Mouse (Mus musculus): ENCODE measurements around the gene Abcg1.

Abcg1 gene

GRCm38 (mm10) chr17:31079078-31079840, 21.8 kb downstream of the Abcg1 start:
- DNase-seq (ENCODE audit: low spot score), result no peak

- no peak for DNase-seq (ENCODE audit: low spot score)
Measured at GRCm38 (mm10) chr17:31082296-31083078, 25.0 kb downstream of the Abcg1 start.

GRCm38 (mm10) chr17:31085519-31085918, 28.0 kb downstream of the Abcg1 start:
- no peak for DNase-seq (ENCODE audit: low spot score)

- DNase-seq (ENCODE audit: low spot score), result no peak
Measured at GRCm38 (mm10) chr17:31086196-31086595, 28.7 kb downstream of the Abcg1 start.

GRCm38 (mm10) chr17:31088711-31089110, 31.2 kb downstream of the Abcg1 start:
- DNase-seq (ENCODE audit: low spot score), result no peak

- no peak for DNase-seq (ENCODE audit: low spot score)
Measured at GRCm38 (mm10) chr17:31089848-31090247, 32.4 kb downstream of the Abcg1 start.

- DNase-seq (ENCODE audit: low spot score), result no peak
Measured at GRCm38 (mm10) chr17:31091023-31091735, 33.7 kb downstream of the Abcg1 start.

GRCm38 (mm10) chr17:31094781-31095180, 37.3 kb downstream of the Abcg1 start:
- no peak for DNase-seq (ENCODE audit: low spot score)

GRCm38 (mm10) chr17:31095570-31095969, 38.1 kb downstream of the Abcg1 start:
- DNase-seq (ENCODE audit: low spot score), result no peak

- DNase-seq (ENCODE audit: low spot score), result no peak
Measured at GRCm38 (mm10) chr17:31096893-31097292, 39.4 kb downstream of the Abcg1 start.

- DNase-seq (ENCODE audit: low spot score), result no peak
Measured at GRCm38 (mm10) chr17:31098788-31099187, 41.3 kb downstream of the Abcg1 start.

- no peak for DNase-seq (ENCODE audit: low spot score)
Measured at GRCm38 (mm10) chr17:31103007-31103570, 45.6 kb downstream of the Abcg1 start.

- no peak for DNase-seq (ENCODE audit: low spot score)
Measured at GRCm38 (mm10) chr17:31103823-31104222, 46.3 kb downstream of the Abcg1 start.

- DNase-seq (ENCODE audit: low spot score), result no peak
Measured at GRCm38 (mm10) chr17:31108388-31108787, 50.9 kb downstream of the Abcg1 start.

GRCm38 (mm10) chr17:31113191-31113856, 55.8 kb downstream of the Abcg1 start:
- no peak for DNase-seq (ENCODE audit: low spot score)

GRCm38 (mm10) chr17:31116063-31116462, 58.6 kb downstream of the Abcg1 start:
- DNase-seq (ENCODE audit: low spot score), result no peak

GRCm38 (mm10) chr17:31117946-31118345, 60.5 kb downstream of the Abcg1 start:
- DNase-seq (ENCODE audit: low spot score), result no peak

- peak; percentile 13 for DNase-seq (ENCODE audit: low spot score)
Measured at GRCm38 (mm10) chr17:31119429-31119828, 62.0 kb downstream of the Abcg1 start.

GRCm38 (mm10) chr17:31121975-31122374, 64.5 kb downstream of the Abcg1 start:
- DNase-seq (ENCODE audit: low spot score), result no peak

- DNase-seq (ENCODE audit: low spot score), result no peak
Measured at GRCm38 (mm10) chr17:31125548-31126266, 68.2 kb downstream of the Abcg1 start.

GRCm38 (mm10) chr17:31128708-31129318, 71.3 kb downstream of the Abcg1 start:
- DNase-seq (ENCODE audit: low spot score), result no peak

Measured in MN1 (cell line).